Mouse (Mus musculus) kidney, postnatal 4 days (tissue): ENCODE measurements around the gene Cdca7l.
"Not testable (repeated sequence)": the region's sequence is repeated elsewhere in the genome, so short reads cannot be mapped to it uniquely, and the experiment has no call there.

Experiments
- DNase-seq, 2 experiments: peaks; one replicate each; pipeline ENCODE4 v3.0.0; 2021; ENCODE audit warnings: mixed read lengths in 2 of 2

Cdca7l gene

GRCm38 (mm10) chr12:117872265-117872664 is 68.2 kb downstream of the Cdca7l start:
- no peak for DNase-seq

GRCm38 (mm10) chr12:117878341-117878740 is 74.3 kb downstream of the Cdca7l start:
- no peak for DNase-seq

- no peak for DNase-seq
These were observed 80.5 kb downstream of the Cdca7l start for GRCm38 (mm10) chr12:117884627-117885026.

GRCm38 (mm10) chr12:117887422-117887821 is 83.3 kb downstream of the Cdca7l start:
- DNase-seq = no peak

- DNase-seq = not testable (repeated sequence)
These were observed 96.7 kb downstream of the Cdca7l start for GRCm38 (mm10) chr12:117900798-117901197.

GRCm38 (mm10) chr12:117901352-117901751 is 97.3 kb downstream of the Cdca7l start:
- not testable (repeated sequence) for DNase-seq

GRCm38 (mm10) chr12:117903671-117904070 is 99.6 kb downstream of the Cdca7l start:
- no peak for DNase-seq

- DNase-seq = not testable (repeated sequence)
These were observed 101.2 kb downstream of the Cdca7l start for GRCm38 (mm10) chr12:117905232-117905840.

GRCm38 (mm10) chr12:117911396-117911795 is 107.3 kb downstream of the Cdca7l start:
- no peak for DNase-seq

- peak in 1 of 2 experiments; percentile 15 for DNase-seq
These were observed 110.6 kb downstream of the Cdca7l start for GRCm38 (mm10) chr12:117914613-117915245.

- DNase-seq = peak; percentile 11 to 36
These were observed 111.9 kb downstream of the Cdca7l start for GRCm38 (mm10) chr12:117915826-117916588.
